In the genomic region with DNA sequence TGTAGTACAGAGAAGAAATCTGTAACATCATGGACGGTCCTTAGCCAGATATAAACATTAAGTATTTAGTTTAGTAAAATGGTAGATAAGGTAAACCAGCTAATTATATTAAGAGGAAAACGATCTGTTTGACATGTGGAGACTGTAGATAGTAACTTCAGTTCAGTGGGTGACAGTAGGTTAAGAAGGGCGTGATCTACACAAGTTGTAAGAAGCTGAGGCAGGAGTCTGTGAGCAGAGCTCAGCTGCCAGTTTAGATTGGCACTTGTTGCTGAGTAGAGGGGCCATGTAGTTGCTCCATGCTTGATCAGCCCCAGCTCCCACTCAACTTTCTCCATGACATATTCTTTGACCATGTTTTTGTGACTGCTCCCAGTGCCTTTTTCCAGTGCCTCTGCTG, we compare ENCODE assay signal across 31 mouse cellular contexts. TPM values are rescaled to one million over a fixed set of nuclear protein-coding genes. Genes with fewer than 3 reads are reported as not detected.
A peak's percentile ranks its signal among the peaks of the same experiment; 100 is the strongest.
DNase-seq lines count a peak whose midpoint lies in the region; ATAC-seq lines count a peak whose summit lies in the region.
"Had no signal": no experiment of that assay in that cellular context is flagged by ENCODE, and none has a peak within 500 bp of the region (broad histone marks: within the 10 kb centered on the region; RNA-seq: fewer than 3 reads in every experiment).

No protein-coding gene starts in this region.

- H3K36me3 ChIP-seq in liver, embryonic 12.5 days = peaks cover 89% of the 10 kb centered on the region
- peaks cover 76% of the 10 kb centered on the region for H3K36me3 ChIP-seq in liver, embryonic 13.5 days
- peaks cover 33% of the 10 kb centered on the region for H3K36me3 ChIP-seq in liver, embryonic 16.5 days (ENCODE audit: control insufficient read depth, insufficient read depth)

- 51% methylated on average over 3 of the region's 3 CpGs for WGBS in liver, embryonic 12.5 days (ENCODE audit: insufficient replicate concordance)
- 45% methylated on average over 3 of the region's 3 CpGs for WGBS in liver, embryonic 13.5 days (ENCODE audit: insufficient replicate concordance)
- WGBS in liver, embryonic 16.5 days (ENCODE audit: insufficient replicate concordance) = 34% methylated on average over 3 of the region's 3 CpGs

- H3K27me3 ChIP-seq in liver, embryonic 12.5 days (replicated peaks) = no peaks in the 10 kb centered on the region
- no peaks in the 10 kb centered on the region for H3K27me3 ChIP-seq in liver, embryonic 13.5 days
- H3K27me3 ChIP-seq in liver, embryonic 16.5 days (ENCODE audit: control insufficient read depth, insufficient read depth, low read depth, low read length) = no peaks in the 10 kb centered on the region
- H3K27me3 ChIP-seq: CH12.LX; forebrain, embryonic 13.5 days; heart, embryonic 13.5 days had no signal

- ATAC-seq in liver, embryonic 12.5 days = peak; percentile 63
- peak; percentile 72 for ATAC-seq in liver, embryonic 13.5 days (ENCODE audit: low read depth)
- peak; percentile 39; the same call in 1 of the 2 replicates for ATAC-seq in liver, embryonic 16.5 days (ENCODE audit: low read depth)
- ATAC-seq: forebrain, embryonic 13.5 days; forebrain, postnatal 0 days; hindbrain, postnatal 0 days had no signal

- no peak for DNase-seq in liver
- no peak for DNase-seq in liver, embryonic 13.5 days
- DNase-seq in layer of hippocampus, postnatal 14 days (ENCODE audit: low spot score in 2 of 2) = no peak
- no peak for DNase-seq in kidney, postnatal 25 days
- DNase-seq in lung, postnatal 25 days (ENCODE audit: low spot score) = no peak
- DNase-seq: adrenal gland, adult 2 months; adrenal gland, postnatal 14 days; B cell, adult 2 months; cerebellum, adult 11-12 months; cerebellum, adult 8-10 months; cerebellum, postnatal 10 days; cerebellum, postnatal 36 days; forebrain, postnatal 0 days; gastrocnemius, adult 2 months; gastrocnemius, postnatal 14 days; heart, adult 2 months; heart, postnatal 14 days; heart, postnatal 4 days had no signal

- no peaks in the 10 kb centered on the region for H3K9me3 ChIP-seq in liver, embryonic 12.5 days (replicated peaks)
- H3K9me3 ChIP-seq in liver, embryonic 13.5 days (replicated peaks) = no peaks in the 10 kb centered on the region
- H3K9me3 ChIP-seq in liver, embryonic 16.5 days (replicated peaks; ENCODE audit: control insufficient read depth, low read length) = no peaks in the 10 kb centered on the region
- H3K9me3 ChIP-seq: forebrain, embryonic 10.5 days; forebrain, embryonic 13.5 days; G1E; heart, embryonic 10.5 days; heart, embryonic 13.5 days had no signal

- H3K4me2 ChIP-seq in liver, embryonic 12.5 days = no peak overlapping the region
- no peak overlapping the region for H3K4me2 ChIP-seq in liver, embryonic 13.5 days
- H3K4me2 ChIP-seq in liver, embryonic 16.5 days (ENCODE audit: low read depth, low read length) = no peak overlapping the region
- H3K4me2 ChIP-seq: forebrain, embryonic 13.5 days; heart, embryonic 13.5 days; hindbrain, embryonic 14.5 days had no signal

- H3K9ac ChIP-seq in liver, embryonic 12.5 days = no peak overlapping the region
- H3K9ac ChIP-seq in liver, embryonic 13.5 days = no peak overlapping the region
- no peak overlapping the region for H3K9ac ChIP-seq in liver, embryonic 16.5 days (ENCODE audit: low read depth, low read length)
- H3K9ac ChIP-seq: forebrain, embryonic 13.5 days; forebrain, postnatal 0 days; heart, embryonic 13.5 days; hindbrain, embryonic 14.5 days had no signal

- H3K4me1 ChIP-seq in liver, embryonic 12.5 days = peaks cover 7% of the 10 kb centered on the region; the same call in 1 of the 2 replicates
- H3K4me1 ChIP-seq in liver, embryonic 13.5 days (replicated peaks) = no peaks in the 10 kb centered on the region; the same call in 1 of the 2 replicates
- H3K4me1 ChIP-seq in liver, embryonic 16.5 days (ENCODE audit: control insufficient read depth, low read depth, low read length) = no peaks in the 10 kb centered on the region
- H3K4me1 ChIP-seq: forebrain, embryonic 13.5 days; heart, embryonic 10.5 days; heart, embryonic 13.5 days had no signal

- no peak overlapping the region for H3K4me3 ChIP-seq in liver, embryonic 12.5 days
- H3K4me3 ChIP-seq in liver, embryonic 13.5 days (replicated peaks) = no peak overlapping the region
- no peak overlapping the region for H3K4me3 ChIP-seq in liver, embryonic 16.5 days (ENCODE audit: low read depth, low read length)
- H3K4me3 ChIP-seq: forebrain, embryonic 10.5 days; forebrain, embryonic 13.5 days; gastrocnemius, adult 2 months; heart, adult 2 months; heart, embryonic 10.5 days; heart, embryonic 13.5 days had no signal

- no peak overlapping the region for H3K27ac ChIP-seq in liver, embryonic 12.5 days
- no peak overlapping the region for H3K27ac ChIP-seq in liver, embryonic 13.5 days
- no peak overlapping the region for H3K27ac ChIP-seq in liver, embryonic 16.5 days (ENCODE audit: low read length)
- H3K27ac ChIP-seq: forebrain, embryonic 10.5 days; forebrain, embryonic 13.5 days; gastrocnemius, adult 2 months; heart, adult 2 months; heart, embryonic 10.5 days; heart, embryonic 13.5 days; hindbrain, embryonic 14.5 days; hindbrain, postnatal 0 days had no signal

RNA-seq across cellular contexts. Expression of gene Mmp21, which starts 9.0 kb away (rescaled TPM):
- not detected in 2 replicates for polyA plus RNA-seq in liver, embryonic 12.5 days (2016; fragmentation: Nextera tagmentation; extraction: Ambion mirVana)
- 0.09 TPM in 1 of 2 replicates, not detected in the other for polyA plus RNA-seq in liver, embryonic 13.5 days (2015; fragmentation: Nextera tagmentation; extraction: Ambion mirVana)
- 0.04 TPM in 1 of 2 replicates, not detected in the other for polyA plus RNA-seq in liver, embryonic 16.5 days (2015; fragmentation: Nextera tagmentation; extraction: Ambion mirVana)
- total RNA-seq in layer of hippocampus, postnatal 14 days (2021) = not detected
- total RNA-seq: adrenal gland, adult 2 months; adrenal gland, postnatal 14 days; adrenal gland, postnatal 4 days; CH12.LX; forebrain, postnatal 0 days; G1E; gastrocnemius, adult 2 months; gastrocnemius, postnatal 14 days; heart, adult 2 months; heart, postnatal 14 days; heart, postnatal 4 days; hindbrain, postnatal 0 days had no signal
- polyA plus RNA-seq: forebrain, embryonic 10.5 days; forebrain, postnatal 0 days; G1E; heart, adult 2 months; heart, embryonic 10.5 days; heart, embryonic 13.5 days; heart, embryonic 16.5 days; hindbrain, embryonic 11.5 days had no signal

RNA-seq across cellular contexts. Expression of gene Edrf1, which starts 33.5 kb away (rescaled TPM):
- 18.6 and 19.2 TPM in 2 replicates for polyA plus RNA-seq in liver, embryonic 12.5 days (2016; fragmentation: Nextera tagmentation; extraction: Ambion mirVana)
- polyA plus RNA-seq in liver, embryonic 13.5 days (2015; fragmentation: Nextera tagmentation; extraction: Ambion mirVana) = 10.7 and 13.8 TPM in 2 replicates
- 9.3 and 9.7 TPM in 2 replicates for polyA plus RNA-seq in liver, embryonic 16.5 days (2015; fragmentation: Nextera tagmentation; extraction: Ambion mirVana)
- total RNA-seq in layer of hippocampus, postnatal 14 days (2021) = 10 to 100 TPM; 27.8 to 29.4 TPM

RNA-seq across cellular contexts. Expression of gene Bccip, which starts 38.3 kb away (rescaled TPM):
- 132 and 135 TPM in 2 replicates for polyA plus RNA-seq in liver, embryonic 12.5 days (2016; fragmentation: Nextera tagmentation; extraction: Ambion mirVana)
- polyA plus RNA-seq in liver, embryonic 13.5 days (2015; fragmentation: Nextera tagmentation; extraction: Ambion mirVana) = 121 and 142 TPM in 2 replicates
- polyA plus RNA-seq in liver, embryonic 16.5 days (2015; fragmentation: Nextera tagmentation; extraction: Ambion mirVana) = 64.3 and 75.7 TPM in 2 replicates
- total RNA-seq in layer of hippocampus, postnatal 14 days (2021) = 10 to 100 TPM; 56.1 to 64.7 TPM

RNA-seq across cellular contexts. Expression of gene Uros, which starts 39.0 kb away (rescaled TPM):
- 180 and 189 TPM in 2 replicates for polyA plus RNA-seq in liver, embryonic 12.5 days (2016; fragmentation: Nextera tagmentation; extraction: Ambion mirVana)
- polyA plus RNA-seq in liver, embryonic 13.5 days (2015; fragmentation: Nextera tagmentation; extraction: Ambion mirVana) = 184 and 196 TPM in 2 replicates
- 149 and 158 TPM in 2 replicates for polyA plus RNA-seq in liver, embryonic 16.5 days (2015; fragmentation: Nextera tagmentation; extraction: Ambion mirVana)
- total RNA-seq in layer of hippocampus, postnatal 14 days (2021) = 10 to 100 TPM; 19.8 to 20.8 TPM
